Mouse (Mus musculus) heart, adult 8-10 months (tissue): Measurements from ENCODE around the gene Ppp1ca. TPM values are rescaled to one million over a fixed set of nuclear protein-coding genes. Genes with fewer than 3 reads are reported as not detected.

Source experiments
- DNase-seq: peaks from one replicate; pipeline ENCODE4 v3.0.0; 2022; ENCODE audit warnings: low spot score
- microRNA-seq: library from miRNA; unstranded; fragments of <30 nt; microRNA quantifications from one replicate; pipeline ENCODE4 v1.2.0, GENCODE M21; 2022
- total RNA-seq, 4 experiments: library from RNA; stranded (reverse); gene quantifications; 2 replicates each; pipeline ENCODE4 v1.2.4; 2022

Gene Ppp1ca
- total RNA-seq, 4 experiments from 2014 or later = 261 to 310 (median 281) TPM

- DNase-seq = peak; percentile 98
These were observed 39.7 kb downstream of the Ppp1ca start, which contains the start of gene Pold4 for GRCm38 (mm10) chr19:4231253-4232185. Pold4 (plus strand) TSS chr19:4231899.

GRCm38 (mm10) chr19:4232186-4232572 is 40.3 kb downstream of the Ppp1ca start:
- DNase-seq = no peak

- no peak for DNase-seq
These were observed 40.8 kb downstream of the Ppp1ca start for GRCm38 (mm10) chr19:4232651-4233050.

- DNase-seq = no peak
These were observed 42.7 kb downstream of the Ppp1ca start for GRCm38 (mm10) chr19:4234548-4234947.

- no peak for DNase-seq
These were observed 48.4 kb downstream of the Ppp1ca start for GRCm38 (mm10) chr19:4240247-4240668.

GRCm38 (mm10) chr19:4242416-4242815 is 50.6 kb downstream of the Ppp1ca start:
- DNase-seq = no peak

GRCm38 (mm10) chr19:4244775-4245174 is 52.9 kb downstream of the Ppp1ca start:
- DNase-seq = no peak

Small RNA genes within 50 kb of the gene (microRNA-seq; reads per million reads assigned to microRNA genes)
- not detected for gene Gm26115

Other genes with a start within 250 kb of the Ppp1ca start
- 1 to 10 TPM in 1 of 4 experiments, under 1 TPM in 3; 0.35 to 1.2 (median 0.55) TPM for gene Aldh3b3, start 233.4 kb upstream of the Ppp1ca start, total RNA-seq
- gene Aldh3b2, start 219.7 kb upstream of the Ppp1ca start, total RNA-seq = under 1 TPM in 2 of 4 experiments, not detected in 2; 0.19 to 0.23 TPM
- gene Acy3, start 205.5 kb upstream of the Ppp1ca start, total RNA-seq = 10 to 100 TPM; 24.2 to 32.4 (median 28.4) TPM
- gene Tbx10, start 199.3 kb upstream of the Ppp1ca start, total RNA-seq = not detected
- gene Nudt8, start 191.5 kb upstream of the Ppp1ca start, total RNA-seq = 100 to 1,000 TPM; 134 to 165 (median 153) TPM
- gene Gm49405, start 191.4 kb upstream of the Ppp1ca start, total RNA-seq = 1 to 10 TPM in 1 of 4 experiments, under 1 TPM in 3; 0.69 to 1.6 (median 0.81) TPM
- 100 to 1,000 TPM; 255 to 281 (median 261) TPM for gene Doc2g, start 188.8 kb upstream of the Ppp1ca start, total RNA-seq
- gene Ndufv1, start 179.3 kb upstream of the Ppp1ca start, total RNA-seq = 1,000 to 10,000 TPM; 1,087 to 1,207 (median 1,176) TPM
- 100 to 1,000 TPM; 355 to 468 (median 390) TPM for gene Gstp1, start 154.1 kb upstream of the Ppp1ca start, total RNA-seq
- gene Gstp2, start 146.0 kb upstream of the Ppp1ca start, total RNA-seq = 100 to 1,000 TPM; 131 to 147 (median 142) TPM
- not detected for gene Gstp3, start 132.5 kb upstream of the Ppp1ca start, total RNA-seq
- gene Cabp2, start 110.5 kb upstream of the Ppp1ca start, total RNA-seq = not detected
- 10 to 100 TPM; 33.6 to 43.4 (median 39.5) TPM for gene Cdk2ap2, start 94.9 kb upstream of the Ppp1ca start, total RNA-seq
- 10 to 100 TPM; 17.0 to 22.1 (median 18.3) TPM for gene Pitpnm1, start 92.1 kb upstream of the Ppp1ca start, total RNA-seq
- 10 to 100 TPM; 65.9 to 79.6 (median 70.7) TPM for gene Aip, start 66.2 kb upstream of the Ppp1ca start, total RNA-seq
- not detected for gene Gpr152, start 52.3 kb upstream of the Ppp1ca start, total RNA-seq
- gene Cabp4, start 48.0 kb upstream of the Ppp1ca start, total RNA-seq = not detected
- 10 to 100 TPM; 34.9 to 55.9 (median 42.8) TPM for gene Coro1b, start 43.4 kb upstream of the Ppp1ca start, total RNA-seq
- gene Ptprcap, start 38.5 kb upstream of the Ppp1ca start, total RNA-seq = 1 to 10 TPM in 3 of 4 experiments, under 1 TPM in 1; 0.73 to 2.4 (median 1.3) TPM
- 10 to 100 TPM; 15.6 to 17.9 (median 17.0) TPM for gene Rps6kb2, start 28.7 kb upstream of the Ppp1ca start, total RNA-seq
- gene Carns1, start 16.6 kb upstream of the Ppp1ca start, total RNA-seq = 10 to 100 TPM; 28.3 to 37.5 (median 30.5) TPM
- gene Tbc1d10c, start 781 bp upstream of the Ppp1ca start, total RNA-seq = 10 to 100 TPM in 2 of 4 experiments, 1 to 10 TPM in 2; 8.6 to 19.6 (median 12.4) TPM
- gene Rad9a, start 9.6 kb downstream of the Ppp1ca start, total RNA-seq = 1 to 10 TPM; 5.3 to 6.2 (median 5.6) TPM
- 1 to 10 TPM in 2 of 4 experiments, under 1 TPM in 2; 0.57 to 1.6 (median 1.0) TPM for gene Clcf1, start 22.2 kb downstream of the Ppp1ca start, total RNA-seq
- under 1 TPM in 1 of 4 experiments, not detected in 3; 0.87 TPM for gene AC109138.7, start 22.3 kb downstream of the Ppp1ca start, total RNA-seq
- 10 to 100 TPM; 11.9 to 17.5 (median 14.3) TPM for gene Pold4, start 39.8 kb downstream of the Ppp1ca start, total RNA-seq
- 10 to 100 TPM in 2 of 4 experiments, 1 to 10 TPM in 2; 6.1 to 11.4 (median 8.1) TPM for gene Ssh3, start 77.1 kb downstream of the Ppp1ca start, total RNA-seq
- gene Ankrd13d, start 91.1 kb downstream of the Ppp1ca start, total RNA-seq = 1 to 10 TPM in 1 of 4 experiments, under 1 TPM in 3; 0.59 to 2.1 (median 0.80) TPM
- gene Grk2, start 114.2 kb downstream of the Ppp1ca start, total RNA-seq = 10 to 100 TPM; 48.7 to 55.9 (median 50.7) TPM
- 10 to 100 TPM; 36.9 to 47.7 (median 38.9) TPM for gene Kdm2a, start 206.2 kb downstream of the Ppp1ca start, total RNA-seq
- 1 to 10 TPM; 5.1 to 6.7 (median 5.8) TPM for gene Rhod, start 247.4 kb downstream of the Ppp1ca start, total RNA-seq